ENCODE assay signal across 12 mouse cellular contexts in the genomic region with DNA sequence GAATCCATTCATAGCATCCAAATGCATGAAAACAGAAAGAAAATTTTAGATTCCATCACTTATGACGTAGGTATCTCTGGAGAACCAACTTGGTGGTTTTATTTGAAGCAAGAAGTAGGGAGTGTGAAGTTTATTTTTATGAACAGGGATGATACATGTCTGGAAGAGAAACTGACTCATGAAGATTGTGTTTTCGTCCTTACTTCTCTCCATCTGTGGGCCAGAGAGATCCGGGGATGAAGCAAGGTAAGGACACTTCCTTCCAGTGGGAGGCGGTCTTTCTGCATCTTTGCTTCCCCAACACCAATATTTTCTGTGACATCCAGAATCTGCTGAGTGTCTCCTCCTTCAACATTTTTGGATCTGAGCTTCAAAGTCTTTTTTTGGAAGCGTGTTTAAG. TPM values are rescaled to one million over a fixed set of nuclear protein-coding genes. Genes with fewer than 3 reads are reported as not detected.
DNase-seq lines count a peak whose midpoint lies in the region; TF ChIP-seq lines count a peak whose summit lies in the region.
"Had no signal": no experiment of that assay in that cellular context is flagged by ENCODE, and none has a peak within 500 bp of the region (broad histone marks: within the 10 kb centered on the region; RNA-seq: fewer than 3 reads in every experiment).

No protein-coding gene starts in this region.

- TF ChIP-seq CTCF in layer of hippocampus, adult 2 months (conservative IDR thresholded peaks at IDR 0.05) = peak; percentile 64

- no peaks in the 10 kb centered on the region for H3K4me1 ChIP-seq in embryonic facial prominence, embryonic 10.5 days

- peak; percentile 20 to 30 for DNase-seq in cerebellum, postnatal 10 days
- no peak for DNase-seq in cerebellum, adult 11 months
- DNase-seq in layer of hippocampus, adult 2 months (ENCODE audit: low spot score in 2 of 2) = peak in 1 of 2 experiments; percentile 35
- DNase-seq in layer of hippocampus, adult 11-12 months (ENCODE audit: low spot score) = no peak
- DNase-seq in frontal cortex, adult 2 months (ENCODE audit: extremely low spot score in 1 of 2, low spot score in 1 of 2) = peak; percentile 73 to 79
- peak; percentile 49 to 62 for DNase-seq in right cerebral cortex, adult 2 months (ENCODE audit: low spot score in 2 of 2)
- no peak for DNase-seq in thymus, postnatal 10 days (ENCODE audit: low spot score in 2 of 2)
- no peak for DNase-seq in embryonic facial prominence, embryonic 10.5 days (ENCODE audit: low spot score)
- DNase-seq: adrenal gland, postnatal 36 days; heart, adult 18-20 months; heart, postnatal 14 days; thymus, postnatal 14 days had no signal

- H3K9me3 ChIP-seq in embryonic facial prominence, embryonic 10.5 days = no peaks in the 10 kb centered on the region

- H3K36me3 ChIP-seq in embryonic facial prominence, embryonic 10.5 days (replicated peaks) = no peaks in the 10 kb centered on the region

- 69% methylated on average over 5 of the region's 5 CpGs for WGBS in embryonic facial prominence, embryonic 10.5 days

- H3K4me3 ChIP-seq in layer of hippocampus, adult 2 months = no peak overlapping the region
- H3K4me3 ChIP-seq in embryonic facial prominence, embryonic 10.5 days = no peak overlapping the region

- H3K27ac ChIP-seq in layer of hippocampus, adult 2 months = no peak overlapping the region
- H3K27ac ChIP-seq in embryonic facial prominence, embryonic 10.5 days (replicated peaks) = no peak overlapping the region

- peaks cover 7% of the 10 kb centered on the region; the same call in 1 of the 2 replicates for H3K27me3 ChIP-seq in embryonic facial prominence, embryonic 10.5 days (replicated peaks; ENCODE audit: low read depth, poor library complexity, severe bottlenecking)

RNA-seq across cellular contexts. Expression of gene Plcb1, which starts 6.0 kb away (rescaled TPM):
- 100 to 1,000 TPM; 152 to 156 TPM for total RNA-seq in layer of hippocampus, adult 2 months (2021)
- polyA plus RNA-seq in frontal cortex, adult 2 months (2012; rRNA removed) = 64.0 and 64.9 TPM in 2 replicates
- polyA plus RNA-seq in embryonic facial prominence, embryonic 10.5 days (2016; fragmentation: Nextera tagmentation; extraction: Ambion mirVana) = 4.6 and 6.0 TPM in 2 replicates

Comparison
In these comparisons a context has a peak if more than half of its experiments do, and no peak if none do; other contexts are left out.
1. DNase-seq: peak in cerebellum, postnatal 10 days (2 of 2), frontal cortex, adult 2 months (2 of 2) and right cerebral cortex, adult 2 months (2 of 2); none in cerebellum, adult 11 months (single experiment), layer of hippocampus, adult 11-12 months (single experiment), thymus, postnatal 10 days (0 of 2) and embryonic facial prominence, embryonic 10.5 days (single experiment).